Mouse (Mus musculus) MEL (cell line): ENCODE data around the gene Tec. TPM values are rescaled to one million over a fixed set of nuclear protein-coding genes. Genes with fewer than 3 reads are reported as not detected.

Experiments used
- DNase-seq: peaks from one replicate; pipeline ENCODE4 v3.0.0; 2011; ENCODE audit warnings: low read depth, low spot score
- H3K27ac ChIP-seq: 2 replicates; pipeline ENCODE4 v1.5.1; 2012; ENCODE audit warnings: low read depth, mild to moderate bottlenecking, control low read depth, low read length, moderate library complexity; ENCODE audit not compliant: control insufficient read depth
- H3K27me3 ChIP-seq, 2 experiments: fragments of 150-350 bp in 1 of 2; sonication (generic) in 1 of 2; 2 replicates each; pipeline ENCODE4 v1.6.1; 2012; ENCODE audit warnings: low read length in 2 of 2, mild to moderate bottlenecking in 2 of 2, improper control_type of control experiment in 1 of 2, moderate library complexity in 1 of 2; ENCODE audit not compliant: insufficient read depth in 2 of 2, control insufficient read depth in 1 of 2
- H3K36me3 ChIP-seq, 2 experiments: 2 replicates each; pipeline ENCODE4 v1.6.1; 2012 to 2014; ENCODE audit warnings: low read length in 2 of 2, improper control_type of control experiment in 1 of 2, inconsistent platforms in 1 of 2, mild to moderate bottlenecking in 1 of 2; ENCODE audit not compliant: insufficient read depth in 2 of 2, control insufficient read depth in 1 of 2
- H3K4me1 ChIP-seq, 2 experiments: fragments of 150-350 bp in 1 of 2; sonication (generic) in 1 of 2; 2 replicates each; pipeline ENCODE4 v1.6.1; 2012; ENCODE audit warnings: low read length in 2 of 2, improper control_type of control experiment in 1 of 2, mild to moderate bottlenecking in 1 of 2; ENCODE audit not compliant: insufficient read depth in 2 of 2, control insufficient read depth in 1 of 2
- H3K4me3 ChIP-seq, 2 experiments: fragments of 150-350 bp in 1 of 2; sonication (generic) in 1 of 2; 2 replicates each; pipeline ENCODE4 v1.5.1; 2012; ENCODE audit warnings: low read depth in 2 of 2, low read length in 2 of 2, mild to moderate bottlenecking in 2 of 2, moderate library complexity in 2 of 2, control low read depth in 1 of 2, improper control_type of control experiment in 1 of 2; ENCODE audit not compliant: control insufficient read depth in 1 of 2, insufficient read depth in 1 of 2
- H3K79me2 ChIP-seq: 2 replicates; pipeline ENCODE4 v1.6.1; 2012; ENCODE audit warnings: mild to moderate bottlenecking, low read length, moderate library complexity; ENCODE audit not compliant: control insufficient read depth, poor library complexity, insufficient read depth
- H3K9ac ChIP-seq: 2 replicates; pipeline ENCODE4 v1.6.1; 2012; ENCODE audit warnings: low read depth, mild to moderate bottlenecking, control low read depth, low read length, moderate library complexity; ENCODE audit not compliant: control insufficient read depth, poor library complexity, severe bottlenecking
- H3K9me3 ChIP-seq: fragments of 150-350 bp; sonication (generic); replicated peaks from 2 replicates; pipeline ENCODE4 v1.6.1; 2012; ENCODE audit warnings: mild to moderate bottlenecking, low read length, improper control_type of control experiment, moderate library complexity; ENCODE audit not compliant: insufficient read depth
- BHLHE40 ChIP-seq: IDR thresholded peaks from 2 replicates; pipeline ENCODE4 v1.6.1; 2012; ENCODE audit warnings: low read depth, mild to moderate bottlenecking, inconsistent platforms, low read length, improper control_type of control experiment, borderline replicate concordance
- CHD2 ChIP-seq: IDR thresholded peaks from 2 replicates; pipeline ENCODE4 v1.6.1; 2011; ENCODE audit warnings: low read length, improper control_type of control experiment
- CTCF ChIP-seq, 3 experiments: IDR thresholded peaks in 2 of 3; conservative IDR thresholded peaks in 1 of 3; 2 replicates each; pipeline ENCODE4 v1.5.1; 2011 to 2012; ENCODE audit warnings: low read length in 3 of 3, low read depth in 2 of 3, mild to moderate bottlenecking in 2 of 3, improper control_type of control experiment in 1 of 3, inconsistent platforms in 1 of 3, mixed read lengths in 1 of 3, moderate library complexity in 1 of 3; ENCODE audit not compliant: control insufficient read depth in 1 of 3, insufficient read depth in 1 of 3, poor library complexity in 1 of 3, severe bottlenecking in 1 of 3
- GABPA ChIP-seq: IDR thresholded peaks from 2 replicates; pipeline ENCODE4 v1.6.1; 2012; ENCODE audit warnings: low read depth, mild to moderate bottlenecking, inconsistent platforms, low read length, improper control_type of control experiment, moderate library complexity
- GATA1 ChIP-seq: IDR thresholded peaks from 2 replicates; pipeline ENCODE4 v1.6.1; 2011; ENCODE audit warnings: low read depth, low read length, improper control_type of control experiment
- JUND ChIP-seq: IDR thresholded peaks from 2 replicates; pipeline ENCODE4 v1.6.1; 2011; ENCODE audit warnings: low read depth, mild to moderate bottlenecking, improper control_type of control experiment, low read length
- MAFK ChIP-seq: IDR thresholded peaks from 2 replicates; pipeline ENCODE4 v1.6.1; 2011; ENCODE audit warnings: low read depth, mild to moderate bottlenecking, low read length, improper control_type of control experiment, borderline replicate concordance
- MAX ChIP-seq: IDR thresholded peaks from 2 replicates; pipeline ENCODE4 v1.6.1; 2011; ENCODE audit warnings: low read length, improper control_type of control experiment
- MAZ ChIP-seq: IDR thresholded peaks from 2 replicates; pipeline ENCODE4 v1.6.1; 2012; ENCODE audit warnings: low read depth, mild to moderate bottlenecking, inconsistent platforms, low read length, improper control_type of control experiment
- NRF1 ChIP-seq: IDR thresholded peaks from 2 replicates; pipeline ENCODE4 v1.6.1; 2014; ENCODE audit warnings: low read depth, mild to moderate bottlenecking, inconsistent platforms, low read length, improper control_type of control experiment, moderate library complexity; ENCODE audit not compliant: poor library complexity, insufficient read depth, severe bottlenecking
- POLR2A ChIP-seq, 2 experiments: IDR thresholded peaks; 2 replicates each; pipeline ENCODE4 v1.6.1; 2011 to 2012; ENCODE audit warnings: low read length in 2 of 2, mild to moderate bottlenecking in 2 of 2, control low read depth in 1 of 2, improper control_type of control experiment in 1 of 2, low read depth in 1 of 2, moderate library complexity in 1 of 2; ENCODE audit not compliant: control insufficient read depth in 1 of 2, insufficient read depth in 1 of 2, poor library complexity in 1 of 2
- POLR2AphosphoS5 ChIP-seq: IDR thresholded peaks from 2 replicates; pipeline ENCODE4 v1.6.1; 2012; ENCODE audit warnings: low read depth, borderline replicate concordance, mild to moderate bottlenecking, inconsistent platforms, low read length, moderate library complexity, mixed read lengths
- RCOR1 ChIP-seq: IDR thresholded peaks from 2 replicates; pipeline ENCODE4 v1.6.1; 2012; ENCODE audit warnings: low read depth, mild to moderate bottlenecking, inconsistent platforms, low read length, improper control_type of control experiment
- SMC3 ChIP-seq: IDR thresholded peaks from 2 replicates; pipeline ENCODE4 v1.6.1; 2011; ENCODE audit warnings: low read depth, low read length, improper control_type of control experiment
- TAL1 ChIP-seq: IDR thresholded peaks from 2 replicates; pipeline ENCODE4 v1.6.1; 2012; ENCODE audit warnings: mild to moderate bottlenecking, inconsistent platforms, low read length, moderate library complexity, mixed read lengths
- TBP ChIP-seq: IDR thresholded peaks from 2 replicates; pipeline ENCODE4 v1.8.0; 2011; ENCODE audit warnings: low read depth, low read length, improper control_type of control experiment
- UBTF ChIP-seq: IDR thresholded peaks from 2 replicates; pipeline ENCODE4 v1.6.1; 2012; ENCODE audit warnings: low read depth, mild to moderate bottlenecking, inconsistent platforms, low read length, improper control_type of control experiment, moderate library complexity, borderline replicate concordance; ENCODE audit not compliant: insufficient read depth
- USF2 ChIP-seq, 2 experiments: IDR thresholded peaks; 2 replicates each; pipeline ENCODE4 v1.6.1; 2011 to 2012; ENCODE audit warnings: improper control_type of control experiment in 2 of 2, low read length in 2 of 2, borderline replicate concordance in 1 of 2, inconsistent platforms in 1 of 2, low read depth in 1 of 2, mild to moderate bottlenecking in 1 of 2; ENCODE audit not compliant: insufficient read depth in 1 of 2
- ZC3H11A ChIP-seq: IDR thresholded peaks from 2 replicates; pipeline ENCODE4 v1.6.1; 2012; ENCODE audit warnings: low read depth, mild to moderate bottlenecking, inconsistent platforms, low read length, improper control_type of control experiment
- ZKSCAN1 ChIP-seq: IDR thresholded peaks from 2 replicates; pipeline ENCODE4 v1.6.1; 2012; ENCODE audit warnings: low read depth, mild to moderate bottlenecking, inconsistent platforms, low read length, improper control_type of control experiment, moderate library complexity
- ZMIZ1 ChIP-seq: IDR thresholded peaks from 2 replicates; pipeline ENCODE4 v1.6.1; 2012; ENCODE audit warnings: low read depth, mild to moderate bottlenecking, inconsistent platforms, low read length, improper control_type of control experiment, moderate library complexity
- polyA plus RNA-seq, 2 experiments: library from polyadenylated mRNA; stranded (reverse) in 1 of 2; unstranded in 1 of 2; fragments of >175 nt in 1 of 2; fragments of >200 nt in 1 of 2; gene quantifications; 2 replicates each; pipeline versions ENCODE4 v1.2.1 to v1.2.4; 2012; ENCODE audit warnings: low replicate concordance in 2 of 2, low read depth in 1 of 2; ENCODE audit not compliant: insufficient read length in 2 of 2, insufficient read depth in 1 of 2, missing spikeins in 1 of 2
- total RNA-seq: library from RNA; depleted of rRNA; stranded (reverse); fragments of 300-350 nt; gene quantifications from 2 replicates; pipeline ENCODE4 v1.2.3, GENCODE M21; 2012

The Tec gene
- total and polyA plus RNA-seq, 3 experiments: 44.8 to 61.1 TPM; not detected in 1

GRCm38 (mm10) chr5:72809480-72809879 lies 58.8 kb downstream of the Tec start:
- H3K4me3 ChIP-seq: no peak overlapping the region
- H3K4me1 ChIP-seq: peaks cover 11 to 16% of the 10 kb centered on the region in 2 experiments
- TF ChIP-seq GABPA (no peak), SMC3 (no peak), ZC3H11A (no peak), NRF1 (no peak), BHLHE40 (no peak), CHD2 (no peak), ZMIZ1 (no peak), GATA1 (no peak), USF2 (IDR thresholded peaks at IDR 0.05; ENCODE audit: borderline replicate concordance in 1 of 2, insufficient read depth in 1 of 2, low read depth in 1 of 2, low read length in 2 of 2) (no peak), CTCF (IDR thresholded peaks at IDR 0.05 in 2 of 3, conservative IDR thresholded peaks at IDR 0.05 in 1 of 3; ENCODE audit: control insufficient read depth in 1 of 3, insufficient read depth in 1 of 3, low read depth in 2 of 3, low read length in 3 of 3, poor library complexity in 1 of 3, severe bottlenecking in 1 of 3) (no peak), MAZ (no peak), POLR2AphosphoS5 (no peak), JUND (no peak), UBTF (no peak), ZKSCAN1 (no peak), RCOR1 (no peak), TAL1 (no peak), MAX (no peak), POLR2A (IDR thresholded peaks at IDR 0.05; ENCODE audit: control insufficient read depth in 1 of 2, insufficient read depth in 1 of 2, low read depth in 1 of 2, low read length in 2 of 2, poor library complexity in 1 of 2) (no peak)

GRCm38 (mm10) chr5:72808456-72809111 lies 59.7 kb downstream of the Tec start:
- Histone ChIP-seq H3K4me1 (peaks cover 4 to 9% of the 10 kb centered on the region in 2 experiments), H3K79me2 (peaks cover 15% of the 10 kb centered on the region), H3K36me3 (peaks cover 18 to 27% of the 10 kb centered on the region in 2 experiments), H3K9ac (no peak overlapping the region), H3K27me3 (no peaks in the 10 kb centered on the region), H3K27ac (no peak overlapping the region), H3K9me3 (no peaks in the 10 kb centered on the region), H3K4me3 (no peak overlapping the region)
- TF ChIP-seq BHLHE40 (no peak), MAFK (no peak), CTCF (IDR thresholded peaks at IDR 0.05 in 2 of 3, conservative IDR thresholded peaks at IDR 0.05 in 1 of 3; ENCODE audit: control insufficient read depth in 1 of 3, insufficient read depth in 1 of 3, low read depth in 2 of 3, low read length in 3 of 3, poor library complexity in 1 of 3, severe bottlenecking in 1 of 3) (no peak), SMC3 (no peak), TBP (no peak)
- DNase-seq: no peak

More at GRCm38 (mm10) chr5:72809480-72809879, 58.8 kb downstream of the Tec start:
- no peaks in the 10 kb centered on the region for H3K9me3 ChIP-seq
- peaks cover 26 to 27% of the 10 kb centered on the region in 2 experiments for H3K36me3 ChIP-seq
- H3K79me2 ChIP-seq: peaks cover 19% of the 10 kb centered on the region
- H3K9ac ChIP-seq: no peak overlapping the region
- no peak for DNase-seq
- H3K27me3 ChIP-seq: no peaks in the 10 kb centered on the region
- no peak overlapping the region for H3K27ac ChIP-seq
